Mouse (Mus musculus): Measurements from ENCODE around the gene Epb41l3.

GRCm38 (mm10) chr17:69221377-69221776 is 145.9 kb downstream of the Epb41l3 start:
- no peak for TF ChIP-seq CTCF (IDR thresholded peaks at IDR 0.05; ENCODE audit: insufficient read depth, low read depth, low read length)
- no peak for TF ChIP-seq POLR2A (IDR thresholded peaks at IDR 0.05; ENCODE audit: insufficient read depth, low read depth, low read length)
